Mouse (Mus musculus): ENCODE data around the gene Fbxl17. TPM values are rescaled to one million over a fixed set of nuclear protein-coding genes. Genes with fewer than 3 reads are reported as not detected.
A peak's percentile ranks its signal among the peaks of the same experiment; 100 is the strongest.

The Fbxl17 gene
- total and polyA plus RNA-seq, 3 experiments = 7.8 to 25.9 (median 25.5) TPM

DNA sequence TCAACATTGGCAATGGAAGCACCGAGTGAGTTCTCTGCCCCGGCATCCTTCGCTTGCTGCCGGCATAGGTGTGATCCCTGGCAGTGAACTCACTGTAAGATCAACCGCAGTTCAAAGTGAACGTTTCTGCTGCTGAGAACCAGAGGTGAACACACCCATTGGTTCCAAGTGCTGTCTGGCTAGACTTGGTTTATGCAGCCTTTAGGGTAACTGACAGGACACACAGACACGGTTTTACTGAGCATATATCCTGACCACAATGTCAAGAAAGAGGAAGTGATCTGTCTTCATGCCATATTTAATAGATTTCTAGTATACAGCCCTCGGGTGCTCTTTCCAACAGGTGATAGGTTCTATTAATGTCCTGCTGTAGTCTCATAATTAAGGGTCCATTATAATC, 310.5 kb downstream of the Fbxl17 start:
- no peak overlapping the region for H3K9ac ChIP-seq (ENCODE audit: low read depth, low read length)
- H3K4me1 ChIP-seq (ENCODE audit: control insufficient read depth, insufficient read depth, low read length) = no peaks in the 10 kb centered on the region
- H3K27ac ChIP-seq = no peak overlapping the region
- H3K79me2 ChIP-seq (replicated peaks; ENCODE audit: control insufficient read depth, insufficient read depth, low read length) = no peaks in the 10 kb centered on the region
- H3K36me3 ChIP-seq (ENCODE audit: control insufficient read depth, insufficient read depth, low read length) = no peaks in the 10 kb centered on the region
- DNase-seq = no peak
- no peak overlapping the region for H3K4me3 ChIP-seq
- intact Hi-C loops (cut with DNase I) = no loop called here
- H3K27me3 ChIP-seq (ENCODE audit: control insufficient read depth, insufficient read depth, low read length) = no peaks in the 10 kb centered on the region
- 87% methylated on average over 8 of the region's 8 CpGs for WGBS
- no peak for TF ChIP-seq POLR2A (IDR thresholded peaks at IDR 0.05; ENCODE audit: insufficient read depth, low read depth, low read length)
- TF ChIP-seq CTCF (IDR thresholded peaks at IDR 0.05) = no peak

DNA sequence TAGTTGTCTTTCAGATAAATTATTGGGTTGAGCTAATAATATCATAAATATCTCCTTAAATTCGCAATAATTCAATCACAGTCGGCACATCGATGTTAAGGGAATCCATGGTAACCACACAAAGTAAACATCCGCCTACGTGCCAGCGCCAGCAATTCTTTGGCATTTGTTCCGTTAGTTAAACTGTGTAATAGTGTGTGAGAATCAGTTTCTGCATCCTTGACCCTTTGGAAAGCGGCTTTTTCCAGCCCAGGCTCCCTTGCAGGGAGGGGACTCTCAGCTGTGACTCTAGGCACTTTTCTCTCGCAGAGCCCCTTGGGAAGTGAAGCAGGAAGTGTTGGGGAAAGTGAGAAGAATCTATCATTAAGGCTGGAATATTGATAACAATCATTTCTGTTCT, 314.3 kb downstream of the Fbxl17 start:
- Histone ChIP-seq H3K27ac (no peak overlapping the region), H3K79me2 (replicated peaks; ENCODE audit: control insufficient read depth, insufficient read depth, low read length) (no peaks in the 10 kb centered on the region), H3K27me3 (ENCODE audit: control insufficient read depth, insufficient read depth, low read length) (no peaks in the 10 kb centered on the region), H3K36me3 (ENCODE audit: control insufficient read depth, insufficient read depth, low read length) (no peaks in the 10 kb centered on the region), H3K4me1 (ENCODE audit: control insufficient read depth, insufficient read depth, low read length) (peaks cover 2% of the 10 kb centered on the region), H3K9ac (ENCODE audit: low read depth, low read length) (no peak overlapping the region), H3K4me3 (no peak overlapping the region)
- intact Hi-C loops (cut with DNase I) = no loop called here
- TF ChIP-seq POLR2A (IDR thresholded peaks at IDR 0.05; ENCODE audit: insufficient read depth, low read depth, low read length) = no peak
- TF ChIP-seq EP300 (IDR thresholded peaks at IDR 0.05; ENCODE audit: insufficient read depth, low read depth, low read length) = no peak
- no peak for TF ChIP-seq CTCF (IDR thresholded peaks at IDR 0.05)
- DNase-seq = peak in 1 of 2 experiments; percentile 14
- WGBS = 54% methylated on average over 9 of the region's 9 CpGs

DNA sequence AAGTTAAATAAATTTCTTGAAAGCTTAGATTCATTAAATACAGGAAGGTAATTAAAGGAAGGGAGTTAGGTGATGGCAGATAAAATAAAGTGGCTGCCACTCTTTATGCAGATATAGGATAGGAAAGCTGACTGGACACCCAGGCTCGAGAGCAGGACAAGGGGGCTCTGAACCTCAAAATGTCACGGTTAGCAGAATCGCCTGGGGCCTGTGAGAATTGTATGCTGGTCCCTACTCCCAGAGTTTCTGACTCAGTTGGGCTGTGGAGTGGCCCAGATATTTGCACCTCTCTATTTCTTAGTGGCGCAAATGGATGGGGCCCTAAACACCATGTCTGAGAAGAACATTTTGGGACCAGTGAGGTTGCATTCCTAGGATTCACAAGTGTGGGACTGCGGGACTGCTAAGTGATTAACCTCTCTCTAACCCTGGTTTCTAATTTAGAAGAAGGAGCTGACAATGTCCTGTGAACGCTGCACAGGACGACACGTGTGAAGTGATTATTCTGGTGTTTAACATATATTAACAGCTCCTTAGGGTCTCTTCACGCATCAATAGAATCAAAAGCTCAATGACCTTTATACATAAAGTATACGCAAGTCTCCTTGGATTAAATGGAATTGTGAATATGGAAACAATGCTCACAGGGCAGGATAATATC, 314.8 kb downstream of the Fbxl17 start:
- Histone ChIP-seq H3K9ac (ENCODE audit: low read depth, low read length) (no peak overlapping the region), H3K79me2 (replicated peaks; ENCODE audit: control insufficient read depth, insufficient read depth, low read length) (no peaks in the 10 kb centered on the region), H3K27me3 (ENCODE audit: control insufficient read depth, insufficient read depth, low read length) (no peaks in the 10 kb centered on the region), H3K27ac (no peak overlapping the region), H3K4me3 (no peak overlapping the region), H3K36me3 (ENCODE audit: control insufficient read depth, insufficient read depth, low read length) (no peaks in the 10 kb centered on the region), H3K4me1 (ENCODE audit: control insufficient read depth, insufficient read depth, low read length) (peaks cover 2% of the 10 kb centered on the region)
- no peak for DNase-seq
- TF ChIP-seq POLR2A (IDR thresholded peaks at IDR 0.05; ENCODE audit: insufficient read depth, low read depth, low read length) (no peak), EP300 (IDR thresholded peaks at IDR 0.05; ENCODE audit: insufficient read depth, low read depth, low read length) (no peak), CTCF (IDR thresholded peaks at IDR 0.05) (no peak)
- 87% methylated on average over 10 of the region's 10 CpGs for WGBS
- intact Hi-C loops (cut with DNase I) = no loop called here

DNA sequence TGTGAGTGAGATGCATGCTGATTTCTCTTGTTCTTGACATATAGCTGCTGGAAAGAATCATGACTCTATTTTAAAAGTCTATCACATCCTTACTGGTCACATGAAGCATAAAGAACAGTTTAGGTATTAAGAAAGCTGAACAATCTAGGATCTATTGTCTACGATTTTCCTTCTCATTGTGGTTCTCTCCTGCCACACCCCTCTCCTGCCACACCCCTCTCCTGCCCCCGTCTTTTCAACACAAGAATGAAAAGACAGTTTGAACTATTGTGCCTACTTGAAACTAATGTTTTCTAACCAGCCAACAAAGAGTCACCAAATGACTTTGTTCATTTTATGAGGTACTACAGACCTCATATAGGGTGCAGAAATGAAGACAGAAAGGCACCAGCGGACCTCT, 316.4 kb downstream of the Fbxl17 start:
- Histone ChIP-seq H3K9ac (ENCODE audit: low read depth, low read length) (no peak overlapping the region), H3K4me3 (no peak overlapping the region), H3K27ac (no peak overlapping the region), H3K4me1 (ENCODE audit: control insufficient read depth, insufficient read depth, low read length) (peaks cover 2% of the 10 kb centered on the region), H3K27me3 (ENCODE audit: control insufficient read depth, insufficient read depth, low read length) (no peaks in the 10 kb centered on the region), H3K36me3 (ENCODE audit: control insufficient read depth, insufficient read depth, low read length) (no peaks in the 10 kb centered on the region), H3K79me2 (replicated peaks; ENCODE audit: control insufficient read depth, insufficient read depth, low read length) (no peaks in the 10 kb centered on the region)
- intact Hi-C loops (cut with DNase I) = no loop called here
- TF ChIP-seq CTCF (IDR thresholded peaks at IDR 0.05) (no peak), EP300 (IDR thresholded peaks at IDR 0.05; ENCODE audit: insufficient read depth, low read depth, low read length) (no peak), POLR2A (IDR thresholded peaks at IDR 0.05; ENCODE audit: insufficient read depth, low read depth, low read length) (no peak)
- 84% methylated on average over 3 of the region's 3 CpGs for WGBS
- DNase-seq = no peak

DNA sequence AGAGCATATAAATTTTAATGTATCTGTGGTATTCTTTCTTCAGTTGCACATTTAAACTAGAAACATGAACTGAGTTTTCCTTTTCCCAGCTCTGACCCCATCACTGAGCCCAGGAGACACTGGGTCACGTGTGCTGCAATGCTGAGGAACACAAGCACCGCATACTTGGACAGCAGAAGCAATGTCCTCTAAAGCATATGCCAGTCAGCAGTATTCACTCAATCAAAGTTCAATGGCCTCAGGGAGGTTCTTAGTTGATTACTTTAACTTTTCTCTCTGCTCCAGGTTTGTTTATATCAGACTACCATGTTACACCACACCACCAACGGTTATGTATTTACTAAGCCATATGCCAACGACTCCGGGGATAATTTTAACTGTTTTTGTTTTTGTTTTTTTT, 318.2 kb downstream of the Fbxl17 start:
- H3K4me3 ChIP-seq = no peak overlapping the region
- no peaks in the 10 kb centered on the region for H3K36me3 ChIP-seq (ENCODE audit: control insufficient read depth, insufficient read depth, low read length)
- peaks cover 2% of the 10 kb centered on the region for H3K4me1 ChIP-seq (ENCODE audit: control insufficient read depth, insufficient read depth, low read length)
- H3K79me2 ChIP-seq (replicated peaks; ENCODE audit: control insufficient read depth, insufficient read depth, low read length) = no peaks in the 10 kb centered on the region
- 78% methylated on average over 5 of the region's 5 CpGs for WGBS
- no peak overlapping the region for H3K27ac ChIP-seq
- TF ChIP-seq POLR2A (IDR thresholded peaks at IDR 0.05; ENCODE audit: insufficient read depth, low read depth, low read length) = no peak
- TF ChIP-seq CTCF (IDR thresholded peaks at IDR 0.05) = no peak
- no peak for TF ChIP-seq EP300 (IDR thresholded peaks at IDR 0.05; ENCODE audit: insufficient read depth, low read depth, low read length)
- H3K9ac ChIP-seq (ENCODE audit: low read depth, low read length) = no peak overlapping the region
- intact Hi-C loops (cut with DNase I) = no loop called here
- no peak for DNase-seq
- H3K27me3 ChIP-seq (ENCODE audit: control insufficient read depth, insufficient read depth, low read length) = no peaks in the 10 kb centered on the region

DNA sequence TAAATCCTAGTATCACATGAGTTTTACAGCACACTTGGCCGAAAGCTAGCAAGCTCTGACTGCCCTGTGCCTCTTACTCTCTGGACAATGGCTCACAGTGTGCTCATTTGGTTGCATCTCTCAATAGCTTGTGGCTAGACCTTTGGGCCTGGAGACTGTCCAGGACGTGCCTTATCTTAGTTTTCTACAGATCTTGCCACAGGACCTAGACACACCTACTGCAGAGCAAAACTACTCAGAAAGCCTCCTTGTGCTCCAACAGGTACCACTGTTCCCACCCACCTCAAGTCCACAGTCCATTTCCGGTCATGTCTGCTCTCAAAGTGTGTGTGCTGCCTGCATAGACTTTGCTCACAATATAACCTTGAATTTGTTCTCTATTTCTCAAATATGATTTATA, 319.8 kb downstream of the Fbxl17 start:
- H3K36me3 ChIP-seq (ENCODE audit: control insufficient read depth, insufficient read depth, low read length) = no peaks in the 10 kb centered on the region
- peaks cover 2% of the 10 kb centered on the region for H3K4me1 ChIP-seq (ENCODE audit: control insufficient read depth, insufficient read depth, low read length)
- no peaks in the 10 kb centered on the region for H3K79me2 ChIP-seq (replicated peaks; ENCODE audit: control insufficient read depth, insufficient read depth, low read length)
- TF ChIP-seq EP300 (IDR thresholded peaks at IDR 0.05; ENCODE audit: insufficient read depth, low read depth, low read length) = no peak
- TF ChIP-seq POLR2A (IDR thresholded peaks at IDR 0.05; ENCODE audit: insufficient read depth, low read depth, low read length) = no peak
- TF ChIP-seq CTCF (IDR thresholded peaks at IDR 0.05) = no peak
- no peaks in the 10 kb centered on the region for H3K27me3 ChIP-seq (ENCODE audit: control insufficient read depth, insufficient read depth, low read length)
- H3K9ac ChIP-seq (ENCODE audit: low read depth, low read length) = no peak overlapping the region
- H3K4me3 ChIP-seq = no peak overlapping the region
- no peak for DNase-seq
- H3K27ac ChIP-seq = no peak overlapping the region
- intact Hi-C loops (cut with DNase I) = no loop called here
- WGBS = 88% methylated on average over 3 of the region's 3 CpGs
